Comparison of ENCODE assay signal across 19 mouse cellular contexts in genomic region chr10:21453527-21453926, GRCm38 (mm10).
"Had no signal": no experiment of that assay in that cellular context is flagged by ENCODE, and none has a peak within 500 bp of the region (broad histone marks: within the 10 kb centered on the region; RNA-seq: fewer than 3 reads in every experiment).

No protein-coding gene starts in this region.

- H3K4me3 ChIP-seq: left cerebral cortex, adult 2 months; midbrain, embryonic 12.5 days; midbrain, embryonic 15.5 days; neural tube, embryonic 12.5 days; neural tube, embryonic 15.5 days; stomach, embryonic 15.5 days had no signal

- H3K9ac ChIP-seq: liver, embryonic 14.5 days; lung, embryonic 14.5 days; midbrain, embryonic 12.5 days; midbrain, embryonic 15.5 days; neural tube, embryonic 12.5 days; neural tube, embryonic 15.5 days; stomach, embryonic 15.5 days had no signal

- ATAC-seq: hindbrain, postnatal 0 days; inflammation-experienced regulatory T-cells, adult 6 months; lung, postnatal 0 days; midbrain, embryonic 15.5 days had no signal

- H3K27ac ChIP-seq: hindbrain, postnatal 0 days; liver, embryonic 14.5 days; macrophage; midbrain, embryonic 12.5 days; midbrain, embryonic 15.5 days; neural tube, embryonic 12.5 days; neural tube, embryonic 15.5 days; stomach, embryonic 15.5 days had no signal

- DNase-seq: kidney, adult 18-20 months; kidney, postnatal 25 days; layer of hippocampus, postnatal 36 days; lung, embryonic 14.5 days; retina, postnatal 1 day; right cerebral cortex, postnatal 25 days; spleen, adult 18-20 months; thymus, postnatal 25 days had no signal

- H3K36me3 ChIP-seq: midbrain, embryonic 12.5 days; midbrain, embryonic 15.5 days; neural tube, embryonic 12.5 days; neural tube, embryonic 15.5 days; stomach, embryonic 15.5 days had no signal

- H3K4me2 ChIP-seq: lung, embryonic 14.5 days; midbrain, embryonic 12.5 days; midbrain, embryonic 15.5 days; neural tube, embryonic 12.5 days; neural tube, embryonic 15.5 days; stomach, embryonic 15.5 days had no signal

- H3K9me3 ChIP-seq: midbrain, embryonic 15.5 days; neural tube, embryonic 12.5 days; neural tube, embryonic 15.5 days; stomach, embryonic 15.5 days had no signal

- H3K4me1 ChIP-seq: stomach, embryonic 15.5 days had no signal

- H3K27me3 ChIP-seq: midbrain, embryonic 12.5 days; midbrain, embryonic 15.5 days; neural tube, embryonic 12.5 days; neural tube, embryonic 15.5 days; stomach, embryonic 15.5 days had no signal
